Mouse (Mus musculus) lung, postnatal 36 days (tissue): ENCODE measurements around the gene Tmem140.

Experiments used
- DNase-seq: peaks from one replicate; pipeline ENCODE4 v3.0.0; 2022; ENCODE audit warnings: mixed read lengths

Tmem140 gene

GRCm38 (mm10) chr6:34862791-34863403 is at the start of gene Tmem140:
Gene Tmem140, plus strand, starts transcription at chr6:34863146.
- DNase-seq, result peak; percentile 85

GRCm38 (mm10) chr6:34824406-34824805 is 38.5 kb upstream of the Tmem140 start:
- DNase-seq, result no peak

DNA sequence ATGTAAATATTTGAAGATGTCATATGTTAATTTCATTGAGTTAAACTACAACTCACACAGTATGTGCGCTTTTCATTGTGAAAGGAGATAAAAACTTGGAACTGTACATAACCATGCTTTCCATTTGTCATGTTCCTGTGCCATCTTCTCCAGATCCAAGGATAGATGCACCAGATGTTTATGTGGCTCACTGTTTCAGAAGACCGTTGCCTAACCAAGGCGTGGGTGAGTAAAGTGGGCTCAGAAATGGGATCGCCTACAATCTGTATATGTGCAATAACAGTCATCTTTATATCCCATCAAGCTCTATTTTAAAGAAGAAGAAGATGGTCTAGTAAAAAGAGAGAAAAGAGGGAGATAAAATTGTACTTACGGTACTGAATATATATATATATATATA is 30.6 kb upstream of the Tmem140 start:
- no peak for DNase-seq

DNA sequence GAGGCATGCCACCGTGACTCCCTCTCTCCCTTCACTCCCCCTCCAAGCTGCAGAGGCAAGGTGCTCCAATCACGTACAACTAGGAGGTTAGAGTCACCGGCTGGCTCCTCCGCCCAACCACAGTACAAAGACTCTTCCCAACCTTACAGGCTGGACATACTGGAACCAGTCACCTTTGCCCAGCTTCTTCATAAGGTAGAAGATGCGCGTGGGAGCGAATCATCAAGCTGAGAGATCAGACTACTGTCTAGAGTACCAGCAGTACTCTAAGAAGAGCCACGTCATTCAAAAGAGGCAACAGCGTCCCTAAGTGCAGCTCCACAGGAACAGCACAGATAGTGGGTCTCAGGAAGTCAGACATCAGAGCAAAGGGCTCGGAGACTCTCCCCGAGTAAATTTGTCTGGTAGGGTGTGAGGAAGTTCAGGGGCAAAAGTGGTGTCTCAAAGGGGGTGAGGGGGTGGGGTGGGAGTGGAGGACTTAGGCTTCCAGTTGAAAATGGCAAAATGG is 1.3 kb upstream of the Tmem140 start:
- no peak for DNase-seq

GRCm38 (mm10) chr6:34862381-34862780 is 565 bp upstream of the Tmem140 start:
- DNase-seq, result peak; percentile 72

DNA sequence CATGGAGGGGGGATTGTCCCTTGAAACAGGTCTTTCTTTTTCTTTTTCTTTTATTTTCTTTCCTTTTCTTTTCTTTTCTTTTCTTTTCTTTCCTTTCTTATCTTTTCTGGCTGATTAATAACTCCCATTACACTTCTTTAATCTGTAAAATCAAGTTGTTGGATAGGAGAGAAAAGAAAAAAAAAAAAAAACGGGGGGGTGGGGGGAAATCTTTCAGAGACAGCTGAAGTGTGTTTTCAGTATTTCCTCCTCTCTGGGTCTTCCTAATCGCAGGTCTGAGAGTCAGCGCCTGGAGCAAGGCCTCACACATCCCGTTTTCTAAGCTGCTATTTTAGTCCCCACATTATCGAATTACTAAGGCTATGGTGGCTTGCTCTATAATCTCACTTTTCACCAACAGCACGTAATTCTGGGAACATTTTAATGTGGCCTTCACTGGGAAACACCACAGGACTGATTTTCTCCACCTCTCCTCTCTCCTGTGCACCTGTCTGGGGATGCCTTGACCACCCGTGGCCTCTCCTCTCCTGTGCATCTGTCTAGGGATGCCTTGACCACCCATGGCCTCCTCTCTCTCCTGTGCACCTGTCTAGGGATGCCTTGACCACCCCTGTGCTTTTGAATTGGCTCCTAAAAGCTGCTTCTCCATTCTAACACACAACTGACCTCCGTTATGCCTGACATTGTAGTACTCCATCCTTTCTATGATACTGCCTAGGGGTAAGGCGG is 1.0 kb downstream of the Tmem140 start:
- DNase-seq, result no peak

- no peak for DNase-seq
These were observed 2.3 kb downstream of the Tmem140 start for GRCm38 (mm10) chr6:34865213-34865612.

- peak; percentile 90 for DNase-seq
These were observed 3.0 kb downstream of the Tmem140 start for GRCm38 (mm10) chr6:34865711-34866593.

DNA sequence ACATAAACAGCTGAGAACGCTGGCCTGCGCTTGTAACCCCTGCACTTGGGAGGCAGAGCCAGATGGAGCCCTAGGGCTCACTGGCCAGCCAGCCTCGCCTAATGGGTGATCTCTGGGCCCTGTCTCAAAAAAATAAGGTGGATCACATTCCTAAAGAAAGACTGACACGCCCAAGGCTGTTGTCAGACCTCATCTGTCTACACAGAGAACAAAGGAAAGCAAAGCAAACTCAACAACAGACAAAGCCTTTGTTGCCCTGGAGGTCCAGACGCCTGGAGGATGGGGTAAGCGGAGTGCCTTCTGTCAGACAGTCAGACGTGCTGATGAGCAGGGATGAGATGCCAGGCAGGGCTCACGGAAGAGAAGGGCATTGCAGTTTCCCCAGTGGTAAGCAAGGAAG is 3.8 kb downstream of the Tmem140 start:
- peak; percentile 55 for DNase-seq

GRCm38 (mm10) chr6:34867301-34867994 is 4.5 kb downstream of the Tmem140 start:
- no peak for DNase-seq

- no peak for DNase-seq
These were observed 5.0 kb downstream of the Tmem140 start for GRCm38 (mm10) chr6:34867995-34868350.

DNA sequence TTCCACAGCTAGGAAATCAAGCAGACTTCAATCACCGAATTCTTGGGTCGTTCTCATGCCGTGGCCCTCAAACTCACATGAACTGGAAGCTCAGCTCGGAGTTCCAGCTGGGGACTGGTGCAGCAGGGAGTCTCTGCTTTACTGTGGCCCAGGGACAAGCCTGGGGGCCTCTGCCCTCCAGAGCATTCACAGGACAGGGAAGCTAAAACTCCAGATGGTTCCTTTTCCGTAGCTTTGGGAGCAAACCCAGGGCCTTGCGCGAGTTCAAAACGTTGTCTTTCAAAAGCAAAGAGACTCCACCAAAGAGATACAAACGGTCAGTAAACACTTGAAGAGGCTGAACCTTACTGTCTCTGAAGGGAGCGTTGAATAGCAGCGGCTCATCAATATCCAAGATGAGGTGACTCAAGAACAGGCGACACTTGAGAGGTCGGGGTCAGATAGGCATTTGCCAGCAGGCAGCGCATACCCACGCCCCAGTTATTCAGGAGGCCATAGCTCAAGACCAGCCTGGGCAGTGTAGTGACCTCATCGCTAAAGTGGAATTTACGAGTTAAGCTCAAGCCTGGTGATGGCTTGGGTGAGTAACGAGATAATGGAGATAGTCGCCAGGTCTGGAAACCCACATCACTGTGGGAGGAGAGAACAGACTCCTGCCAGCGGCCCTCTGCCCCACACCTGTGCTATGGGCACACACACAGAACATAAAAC is 5.7 kb downstream of the Tmem140 start:
- DNase-seq, result no peak

GRCm38 (mm10) chr6:34869225-34869915 is 6.4 kb downstream of the Tmem140 start:
- peak; percentile 82 for DNase-seq

DNA sequence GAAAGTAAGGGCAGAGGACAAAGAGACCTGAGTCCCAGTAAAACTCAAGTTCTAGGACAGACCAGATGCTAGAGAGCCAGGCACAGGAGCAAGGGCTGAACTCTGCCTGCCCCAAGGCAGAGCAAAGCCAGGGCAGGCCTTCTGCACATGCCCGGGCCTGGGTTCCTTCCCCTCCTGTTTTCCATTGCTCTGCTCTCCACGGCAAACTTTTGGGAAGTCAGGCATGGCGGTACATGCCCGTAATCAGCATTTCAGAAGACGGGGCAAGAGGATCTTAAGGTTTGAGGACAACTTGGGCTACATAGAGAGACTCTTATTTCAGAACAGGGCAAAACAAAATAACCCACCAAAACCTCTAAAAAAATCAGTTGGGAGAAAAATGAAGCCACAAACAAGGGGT is 7.2 kb downstream of the Tmem140 start:
- DNase-seq, result no peak

DNA sequence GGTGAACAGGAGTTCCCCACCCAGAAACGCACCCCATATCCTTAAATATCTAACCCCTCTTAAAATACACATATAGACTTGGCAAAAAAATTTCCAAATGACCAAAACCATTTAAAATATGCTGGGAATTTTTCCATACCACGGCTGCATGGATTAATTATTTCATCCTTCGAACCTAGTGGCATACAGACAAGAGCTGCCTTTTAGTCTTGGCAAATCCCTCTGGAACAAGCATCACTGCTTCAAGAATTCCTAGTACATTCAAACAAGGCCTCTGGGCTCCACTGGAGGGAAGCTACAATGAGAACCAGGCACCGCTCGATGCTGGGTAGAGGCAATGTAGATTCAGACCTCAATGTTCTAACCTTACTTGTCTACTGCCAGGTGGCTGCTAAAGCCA is 7.8 kb downstream of the Tmem140 start:
- no peak for DNase-seq

DNA sequence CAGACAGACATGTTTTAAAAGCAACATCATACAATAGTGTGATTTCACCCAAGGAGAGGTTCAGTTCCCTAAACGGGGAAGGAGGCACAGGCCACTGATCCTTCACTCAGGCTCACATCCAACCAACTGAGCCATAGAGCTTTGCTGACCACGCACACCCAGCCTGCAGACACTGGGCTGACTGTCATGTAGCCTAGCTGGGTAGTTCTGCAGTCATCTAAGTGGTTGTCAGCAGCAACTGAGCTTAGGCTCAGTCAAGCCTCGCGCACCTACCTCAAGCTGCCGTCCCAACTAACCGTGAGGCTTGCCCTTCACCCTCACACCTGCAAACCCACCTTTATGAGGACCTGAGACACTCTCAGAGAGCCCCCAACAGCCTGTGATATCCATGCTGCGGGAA is 9.0 kb downstream of the Tmem140 start:
- DNase-seq, result no peak

DNA sequence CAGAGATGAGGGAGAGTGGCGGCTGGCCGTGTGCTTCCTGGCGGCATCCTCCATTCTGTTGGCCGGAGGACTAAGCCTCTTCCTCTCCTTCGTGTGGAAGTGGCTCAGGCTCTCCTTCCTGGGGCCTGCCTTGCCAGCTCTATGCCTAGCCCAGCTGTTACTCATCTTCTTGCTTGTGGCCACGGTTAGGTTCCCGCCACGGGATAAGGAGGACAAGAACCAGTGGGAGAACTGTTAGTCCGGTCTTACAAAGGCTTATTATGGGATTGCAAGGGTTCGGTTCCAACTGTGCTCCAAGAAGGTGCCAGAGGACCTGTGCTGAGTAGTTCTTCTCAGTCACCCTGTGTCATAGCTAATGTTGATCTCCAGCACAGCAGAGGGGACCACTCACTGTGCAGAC is 9.9 kb downstream of the Tmem140 start:
- no peak for DNase-seq

DNA sequence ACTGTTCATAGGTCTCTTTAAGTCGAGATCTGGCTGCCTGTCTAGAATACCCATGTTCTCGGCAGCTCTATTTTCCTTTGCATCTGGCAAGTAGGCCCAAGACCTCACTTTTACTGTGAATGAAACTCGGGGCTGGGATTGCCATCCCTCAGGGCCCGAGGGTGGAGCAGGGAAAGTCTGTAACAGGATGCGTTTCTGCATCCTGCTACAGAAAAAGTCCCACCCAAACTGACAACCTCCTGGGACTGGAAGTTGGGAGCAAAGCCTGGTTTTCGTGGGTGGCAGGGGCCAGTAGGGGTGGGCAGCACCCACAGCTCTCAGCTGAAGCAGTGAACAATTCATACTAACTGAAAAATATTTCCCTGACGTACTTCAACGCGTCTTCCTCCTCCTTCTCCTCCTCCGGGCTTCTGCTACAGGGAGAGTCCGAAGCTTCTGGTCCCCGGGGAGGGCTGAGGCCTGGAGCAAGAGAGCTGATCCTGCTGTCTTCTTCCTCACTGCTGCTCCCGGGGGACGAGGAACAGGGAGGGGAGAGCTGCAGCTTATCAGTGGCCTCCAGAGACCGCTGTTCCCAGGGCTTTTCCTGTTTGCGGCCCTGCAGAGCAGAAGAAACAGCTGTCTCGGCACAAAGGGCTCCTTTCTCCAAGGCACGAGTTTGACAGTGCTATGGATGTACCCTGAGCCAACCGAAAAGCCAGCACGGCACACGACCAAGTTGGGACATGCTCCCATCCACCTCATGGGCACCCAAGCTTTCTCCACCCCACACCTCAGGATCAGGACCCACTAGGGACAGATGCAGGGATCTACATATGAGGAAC is 11.4 kb downstream of the Tmem140 start:
- peak; percentile 82 for DNase-seq

- DNase-seq, result peak; percentile 55
These were observed 12.4 kb downstream of the Tmem140 start for GRCm38 (mm10) chr6:34875268-34875761.
